ENCODE assay signal across 14 mouse cellular contexts in genomic region chr3:121267283-121267682, GRCm38 (mm10).
"Had no signal": no experiment of that assay in that cellular context is flagged by ENCODE, and none has a peak within 500 bp of the region (broad histone marks: within the 10 kb centered on the region; RNA-seq: fewer than 3 reads in every experiment).

No protein-coding gene starts in this region.

- DNase-seq: kidney, adult 18-20 months; kidney, postnatal 10 days; kidney, postnatal 4 days; lung, adult 18-20 months; thymus, postnatal 36 days had no signal

- H3K27ac ChIP-seq: hindbrain, postnatal 0 days; intestine, embryonic 15.5 days; layer of hippocampus, adult 2 months; left cerebral cortex, adult 2 months; limb, embryonic 12.5 days; midbrain, embryonic 10.5 days; midbrain, embryonic 15.5 days; neural tube, embryonic 12.5 days; stomach, embryonic 15.5 days had no signal

- H3K9me3 ChIP-seq: intestine, embryonic 15.5 days; limb, embryonic 12.5 days; midbrain, embryonic 10.5 days; midbrain, embryonic 15.5 days; neural tube, embryonic 12.5 days; stomach, embryonic 15.5 days had no signal

- H3K4me2 ChIP-seq: intestine, embryonic 15.5 days; limb, embryonic 12.5 days; midbrain, embryonic 15.5 days; neural tube, embryonic 12.5 days; stomach, embryonic 15.5 days had no signal

- ATAC-seq: hindbrain, postnatal 0 days; intestine, embryonic 15.5 days; midbrain, embryonic 15.5 days had no signal

- H3K4me3 ChIP-seq: intestine, embryonic 15.5 days; layer of hippocampus, adult 2 months; left cerebral cortex, adult 2 months; limb, embryonic 12.5 days; midbrain, embryonic 10.5 days; midbrain, embryonic 15.5 days; neural tube, embryonic 12.5 days; stomach, embryonic 15.5 days had no signal

- H3K4me1 ChIP-seq: limb, embryonic 12.5 days had no signal

- H3K36me3 ChIP-seq: intestine, embryonic 15.5 days; limb, embryonic 12.5 days; midbrain, embryonic 10.5 days; midbrain, embryonic 15.5 days; neural tube, embryonic 12.5 days; stomach, embryonic 15.5 days had no signal

- H3K9ac ChIP-seq: intestine, embryonic 15.5 days; limb, embryonic 12.5 days; midbrain, embryonic 15.5 days; neural tube, embryonic 12.5 days; stomach, embryonic 15.5 days had no signal
